ENCODE assay signal across 8 mouse cellular contexts in genomic region chr3:152209967-152210634, GRCm38 (mm10). TPM values are rescaled to one million over a fixed set of nuclear protein-coding genes. Genes with fewer than 3 reads are reported as not detected.
DNase-seq lines count a peak whose midpoint lies in the region; ATAC-seq lines count a peak whose summit lies in the region.

TSS of gene Dnajb4 (minus strand) at chr3:152210302.
TSS of gene Fubp1 (plus strand) at chr3:152210422.

- peaks cover 35% of the 10 kb centered on the region for H3K4me1 ChIP-seq in hindbrain, embryonic 13.5 days (replicated peaks)

- peak; percentile 96 for ATAC-seq in hindbrain, embryonic 13.5 days (ENCODE audit: low FRiP score)

- H3K27me3 ChIP-seq in hindbrain, embryonic 13.5 days: no peaks in the 10 kb centered on the region

- H3K4me3 ChIP-seq in hindbrain, embryonic 13.5 days: peak within 1 kb of the TSS; percentile 69

- peak within 1 kb of the TSS; percentile 100 for H3K27ac ChIP-seq in hindbrain, embryonic 13.5 days

- peak; percentile 100 for DNase-seq in NIH3T3 (ENCODE audit: low read depth)
- peak; percentile 100 for DNase-seq in cerebellum, postnatal 10 days
- DNase-seq in frontal cortex, postnatal 14 days (ENCODE audit: low spot score in 2 of 2): peak; percentile 98 to 100
- peak; percentile 99 to 100 for DNase-seq in layer of hippocampus, postnatal 25 days (ENCODE audit: extremely low spot score in 1 of 2, low spot score in 1 of 2)
- DNase-seq in lung, postnatal 25 days (ENCODE audit: low spot score): peak; percentile 100
- DNase-seq in retina, embryonic 14.5 days (ENCODE audit: low spot score): peak; percentile 100
- peak; percentile 100 for DNase-seq in thymus, postnatal 4 days

- no peaks in the 10 kb centered on the region for H3K9me3 ChIP-seq in hindbrain, embryonic 13.5 days

- peak within 1 kb of the TSS; percentile 90 for H3K4me2 ChIP-seq in hindbrain, embryonic 13.5 days

- peak within 1 kb of the TSS; percentile 96 for H3K9ac ChIP-seq in hindbrain, embryonic 13.5 days

- H3K36me3 ChIP-seq in hindbrain, embryonic 13.5 days: peaks cover 10% of the 10 kb centered on the region; the same call in 1 of the 2 replicates

- under 1% methylated on average over 81 of the region's 85 CpGs for WGBS in hindbrain, embryonic 13.5 days

RNA-seq across cellular contexts. Expression of gene Dnajb4, which starts in this region (rescaled TPM):
- polyA plus RNA-seq in hindbrain, embryonic 13.5 days (2015; fragmentation: Nextera tagmentation; extraction: Ambion mirVana): 37.0 and 37.5 TPM in 2 replicates
- total RNA-seq in layer of hippocampus, postnatal 25 days (2021): 10 to 100 TPM; 59.0 to 59.1 TPM

RNA-seq across cellular contexts. Expression of gene Fubp1, which starts in this region (rescaled TPM):
- 297 and 299 TPM in 2 replicates for polyA plus RNA-seq in hindbrain, embryonic 13.5 days (2015; fragmentation: Nextera tagmentation; extraction: Ambion mirVana)
- 100 to 1,000 TPM; 100 to 138 TPM for total RNA-seq in layer of hippocampus, postnatal 25 days (2021)

Comparison
In these comparisons a context has a peak if more than half of its experiments do, and no peak if none do; other contexts are left out.
1. Peak in every context shown above with its lines: DNase-seq, ATAC-seq, H3K4me3 ChIP-seq and H3K27ac ChIP-seq.